In the genomic region with DNA sequence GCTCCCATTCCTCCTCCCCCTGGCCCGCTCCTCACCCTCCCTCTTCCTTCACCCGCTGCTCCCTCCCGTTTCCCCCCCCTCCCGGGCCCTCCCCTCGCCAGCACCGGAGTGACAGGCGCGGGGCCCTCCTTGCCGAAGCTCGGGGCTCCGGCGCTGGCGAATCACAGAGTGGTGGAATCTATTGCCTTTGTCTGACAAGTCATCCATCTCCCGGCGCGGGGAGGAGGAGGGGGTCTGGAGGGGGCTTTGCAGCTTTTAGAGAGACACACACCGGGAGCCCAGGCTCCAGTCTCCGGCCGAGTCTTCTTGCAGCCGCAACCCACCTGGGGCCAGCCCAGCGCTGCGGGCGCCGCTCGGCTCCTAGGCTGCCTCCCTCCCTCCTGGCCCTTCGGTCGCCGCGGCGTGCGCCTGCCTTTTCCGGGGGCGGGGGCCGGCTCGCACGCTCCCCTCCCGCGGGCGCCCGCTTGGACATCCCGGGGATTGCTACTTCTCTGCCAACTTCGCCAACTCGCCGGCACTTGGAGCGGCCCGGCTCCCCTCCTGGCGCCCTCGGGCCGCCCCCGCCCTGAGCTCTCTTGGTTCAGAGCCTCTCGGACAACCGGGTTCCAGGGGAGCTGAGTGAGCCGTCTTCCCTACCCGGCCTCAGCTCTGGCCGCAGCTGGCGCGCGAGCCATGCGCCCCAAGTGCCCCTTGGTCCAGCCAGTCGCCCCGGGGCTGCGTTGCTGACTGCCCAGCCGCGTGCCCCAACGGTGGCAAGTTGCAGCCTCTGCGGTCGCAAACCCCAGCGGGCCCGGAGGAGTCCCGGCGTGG, we compare ENCODE assay signal across 8 mouse cellular contexts. TPM values are rescaled to one million over a fixed set of nuclear protein-coding genes. Genes with fewer than 3 reads are reported as not detected.
DNase-seq lines count a peak whose midpoint lies in the region; ATAC-seq and TF ChIP-seq lines count a peak whose summit lies in the region.

No protein-coding gene starts in this region.

- peak; percentile 87 for ATAC-seq in hindbrain, embryonic 11.5 days (ENCODE audit: low FRiP score)
- no peak; the same call in 1 of the 2 replicates for ATAC-seq in limb, embryonic 14.5 days (ENCODE audit: low FRiP score, low read depth)

- under 1% methylated on average over 69 of the region's 71 CpGs for WGBS in hindbrain, embryonic 11.5 days
- under 1% methylated on average over 52 of the region's 71 CpGs for WGBS in limb, embryonic 14.5 days

- no peaks in the 10 kb centered on the region for H3K9me3 ChIP-seq in E14TG2a.4 (ENCODE audit: low read length)
- no peaks in the 10 kb centered on the region for H3K9me3 ChIP-seq in hindbrain, embryonic 11.5 days (ENCODE audit: control insufficient read depth, low read length)
- H3K9me3 ChIP-seq in limb, embryonic 14.5 days (ENCODE audit: control insufficient read depth, low read length) = no peaks in the 10 kb centered on the region

- peaks cover 99% of the 10 kb centered on the region for H3K27me3 ChIP-seq in E14TG2a.4 (ENCODE audit: insufficient read depth, low read length)
- peaks cover 88% of the 10 kb centered on the region for H3K27me3 ChIP-seq in hindbrain, embryonic 11.5 days (ENCODE audit: control insufficient read depth, insufficient read depth, low read length)
- peaks cover 98% of the 10 kb centered on the region for H3K27me3 ChIP-seq in limb, embryonic 14.5 days (ENCODE audit: control insufficient read depth, insufficient read depth, low read length)

- no peak for TF ChIP-seq CTCF in E14TG2a.4 (conservative IDR thresholded peaks at IDR 0.05; ENCODE audit: low read length)

- DNase-seq in ZHBTc4 (ENCODE audit: low read depth, low spot score) = peak; percentile 75
- DNase-seq in hindbrain, embryonic 11.5 days (ENCODE audit: low spot score) = peak; percentile 81
- DNase-seq in limb, embryonic 14.5 days (ENCODE audit: low spot score) = no peak
- DNase-seq in testis, postnatal 10 days (ENCODE audit: low spot score) = peak; percentile 52
- no peak for DNase-seq in layer of hippocampus, postnatal 25 days (ENCODE audit: extremely low spot score in 1 of 2, low spot score in 1 of 2)
- DNase-seq in left cerebral cortex, postnatal 36 days (ENCODE audit: low spot score in 2 of 2) = no peak
- DNase-seq in right cerebral cortex, postnatal 14 days = no peak

- peak overlapping the region; percentile 60 for H3K9ac ChIP-seq in hindbrain, embryonic 11.5 days (ENCODE audit: low read depth, low read length)
- H3K9ac ChIP-seq in limb, embryonic 14.5 days (ENCODE audit: low read depth, low read length, severe bottlenecking) = 0 out of 2 replicates have a peak overlapping the region, but pooled peaks have one; percentile 12

- peak overlapping the region; percentile 89 for H3K27ac ChIP-seq in hindbrain, embryonic 11.5 days (ENCODE audit: low read depth, low read length)
- H3K27ac ChIP-seq in limb, embryonic 14.5 days (replicated peaks; ENCODE audit: low read depth, low read length) = no peak overlapping the region

- H3K4me2 ChIP-seq in hindbrain, embryonic 11.5 days (replicated peaks; ENCODE audit: low read depth, low read length) = peak overlapping the region; percentile 89
- peak overlapping the region; percentile 47 for H3K4me2 ChIP-seq in limb, embryonic 14.5 days (replicated peaks; ENCODE audit: low read depth, low read length, severe bottlenecking)

- H3K4me1 ChIP-seq in E14TG2a.4 (replicated peaks; ENCODE audit: low read depth, low read length) = peaks cover 75% of the 10 kb centered on the region
- H3K4me1 ChIP-seq in hindbrain, embryonic 11.5 days (replicated peaks; ENCODE audit: control insufficient read depth, insufficient read depth, low read length) = peaks cover 23% of the 10 kb centered on the region
- 0 out of 2 replicates have a peak, but pooled peaks cover 10% of the 10 kb centered on the region for H3K4me1 ChIP-seq in limb, embryonic 14.5 days (ENCODE audit: control insufficient read depth, insufficient read depth, low read length)

- TF ChIP-seq POLR2A in limb, embryonic 14.5 days (IDR thresholded peaks at IDR 0.05; ENCODE audit: borderline replicate concordance, extremely low read depth, insufficient read depth, insufficient read length) = no peak

- no peaks in the 10 kb centered on the region for H3K36me3 ChIP-seq in E14TG2a.4 (ENCODE audit: insufficient read depth, low read length)
- no peaks in the 10 kb centered on the region for H3K36me3 ChIP-seq in hindbrain, embryonic 11.5 days (ENCODE audit: control insufficient read depth, insufficient read depth, low read length)
- no peaks in the 10 kb centered on the region for H3K36me3 ChIP-seq in limb, embryonic 14.5 days (ENCODE audit: control insufficient read depth, insufficient read depth, low read length)

- peak overlapping the region; percentile 74 for H3K4me3 ChIP-seq in E14TG2a.4 (replicated peaks; ENCODE audit: low read length)
- peak overlapping the region; percentile 48 for H3K4me3 ChIP-seq in hindbrain, embryonic 11.5 days (ENCODE audit: low read depth, low read length)
- H3K4me3 ChIP-seq in limb, embryonic 14.5 days (replicated peaks; ENCODE audit: low read length) = peak overlapping the region; percentile 35

- intact Hi-C loops in left cerebral cortex, postnatal 36 days (cut with DNase I) = loop anchor here (5.0 to 10.0 kb wide), 3 partner anchors 128 to 1149 kb away; no protein-coding TSS in a partner anchor

RNA-seq across cellular contexts. Expression of a gene that starts 0.8 kb away (rescaled TPM):
- 9.3 and 11.1 TPM in 2 replicates for polyA plus RNA-seq in hindbrain, embryonic 11.5 days (2014; fragmentation: Nextera tagmentation; extraction: Ambion mirVana)
- 0.05 and 0.10 TPM in 2 replicates for polyA plus RNA-seq in limb, embryonic 14.5 days (2012; rRNA removed)
- not detected in 2 replicates for polyA plus RNA-seq in limb, embryonic 14.5 days (2014; fragmentation: Nextera tagmentation; extraction: Ambion mirVana)
- under 1 TPM; 0.30 to 0.52 TPM for total RNA-seq in layer of hippocampus, postnatal 25 days (2021)
- under 1 TPM; 0.16 to 0.32 TPM for total RNA-seq in left cerebral cortex, postnatal 36 days (2021)

Comparison
In these comparisons a context has a peak if more than half of its experiments do, and no peak if none do; other contexts are left out.
1. DNase-seq: peak in ZHBTc4 (single experiment), hindbrain, embryonic 11.5 days (single experiment) and testis, postnatal 10 days (single experiment); none in limb, embryonic 14.5 days (single experiment), layer of hippocampus, postnatal 25 days (0 of 2), left cerebral cortex, postnatal 36 days (0 of 2) and right cerebral cortex, postnatal 14 days (single experiment).
2. Peak in every context shown above with its lines, with median percentiles within 50 percentile points of each other: H3K4me3 ChIP-seq.